Mouse (Mus musculus) stomach, embryonic 15.5 days (tissue): ENCODE results near the gene Tm9sf1. TPM values are rescaled to one million over a fixed set of nuclear protein-coding genes. Genes with fewer than 3 reads are reported as not detected.

Experiments used
- ATAC-seq: fragments of 200-750 bp; cut with Nextera tagmentation; 2 replicates; pipeline ENCODE4 v1.8.0; 2017; ENCODE audit warnings: low read depth, moderate number of reproducible peaks, moderate TSS enrichment; ENCODE audit not compliant: insufficient read depth, low FRiP score
- H3K27ac ChIP-seq: fragments of 300-500 bp; sonication (generic); 2 replicates; pipeline ENCODE4 v1.5.1; 2015; ENCODE audit warnings: mild to moderate bottlenecking, inconsistent platforms
- H3K27me3 ChIP-seq: fragments of 300-500 bp; sonication (generic); replicated peaks from 2 replicates; pipeline ENCODE4 v1.6.1; 2015; ENCODE audit warnings: inconsistent platforms
- H3K36me3 ChIP-seq: fragments of 300-500 bp; sonication (generic); 2 replicates; pipeline ENCODE4 v1.6.1; 2015; ENCODE audit warnings: inconsistent platforms
- H3K4me1 ChIP-seq: fragments of 300-500 bp; sonication (generic); 2 replicates; pipeline ENCODE4 v1.6.1; 2015; ENCODE audit warnings: inconsistent platforms
- H3K4me2 ChIP-seq: fragments of 300-500 bp; sonication (generic); 2 replicates; pipeline ENCODE4 v1.6.1; 2015; ENCODE audit warnings: mild to moderate bottlenecking, inconsistent platforms
- H3K4me3 ChIP-seq: fragments of 300-500 bp; sonication (generic); replicated peaks from 2 replicates; pipeline ENCODE4 v1.5.1; 2015; ENCODE audit warnings: inconsistent platforms
- H3K9ac ChIP-seq: fragments of 300-500 bp; sonication (generic); 2 replicates; pipeline ENCODE4 v1.6.1; 2015; ENCODE audit warnings: inconsistent platforms
- H3K9me3 ChIP-seq: fragments of 300-500 bp; sonication (generic); 2 replicates; pipeline ENCODE4 v1.6.1; 2016; ENCODE audit warnings: inconsistent platforms
- WGBS: fragments of 180-500 bp; shearing (Covaris S2); methylation state at CpG from one replicate; pipeline ENCODE4 v1.1.7; 2015; 5-methylcytosine and 5-hydroxymethylcytosine counted together
- polyA plus RNA-seq: library from polyadenylated mRNA; unstranded; fragments of >200 nt; fragmentation: Nextera tagmentation; extraction: Ambion mirVana; gene quantifications from 2 replicates; pipeline ENCODE4 v1.2.1, GENCODE M21; 2015

The Tm9sf1 gene
- polyA plus RNA-seq, 1 experiment from 2014 or later = 123 TPM

DNA sequence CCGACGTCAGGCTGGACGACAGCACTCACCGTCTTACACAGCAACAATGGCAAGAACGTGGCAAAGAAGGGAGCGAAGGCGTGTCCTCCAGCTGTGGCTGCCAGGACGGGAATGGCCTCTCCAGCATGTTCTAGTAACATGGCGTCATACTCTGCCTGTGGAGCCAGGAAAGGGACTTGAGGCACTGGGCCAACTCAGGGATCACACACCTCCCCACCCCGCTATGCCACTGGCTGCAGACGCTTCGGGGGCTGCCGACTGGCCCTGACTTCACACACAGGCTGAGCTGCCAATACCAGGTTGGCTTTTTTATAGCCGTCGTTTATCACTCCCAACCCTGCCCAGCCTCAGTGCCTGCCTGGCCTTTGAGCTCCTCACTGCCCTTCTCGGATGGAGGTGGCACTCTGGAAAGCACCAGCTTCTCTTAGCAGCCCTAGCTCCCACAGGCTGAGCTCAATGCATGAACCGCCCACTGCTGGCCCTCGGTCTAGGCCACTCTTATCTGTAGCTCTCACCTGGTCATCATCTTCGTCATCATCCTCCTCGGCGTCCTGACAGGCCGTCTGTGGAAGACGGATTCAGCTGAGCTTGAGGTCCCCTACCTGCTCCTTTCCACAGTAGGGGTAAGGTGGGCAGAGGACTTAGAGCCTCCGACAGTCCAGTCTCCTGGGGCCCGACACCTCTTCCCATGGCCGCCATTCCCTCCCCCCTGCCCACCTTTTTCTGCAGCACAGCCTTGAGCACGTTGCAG, 15.4 kb downstream of the Tm9sf1 start:
- no peak overlapping the region for H3K9ac ChIP-seq
- no peaks in the 10 kb centered on the region for H3K9me3 ChIP-seq
- no peaks in the 10 kb centered on the region for H3K4me1 ChIP-seq
- WGBS = 84% methylated on average over 27 of the region's 27 CpGs
- no peak overlapping the region for H3K27ac ChIP-seq
- H3K4me3 ChIP-seq = no peak overlapping the region
- peaks cover 71% of the 10 kb centered on the region for H3K36me3 ChIP-seq
- H3K4me2 ChIP-seq = no peak overlapping the region
- ATAC-seq = no peak
- no peaks in the 10 kb centered on the region for H3K27me3 ChIP-seq

DNA sequence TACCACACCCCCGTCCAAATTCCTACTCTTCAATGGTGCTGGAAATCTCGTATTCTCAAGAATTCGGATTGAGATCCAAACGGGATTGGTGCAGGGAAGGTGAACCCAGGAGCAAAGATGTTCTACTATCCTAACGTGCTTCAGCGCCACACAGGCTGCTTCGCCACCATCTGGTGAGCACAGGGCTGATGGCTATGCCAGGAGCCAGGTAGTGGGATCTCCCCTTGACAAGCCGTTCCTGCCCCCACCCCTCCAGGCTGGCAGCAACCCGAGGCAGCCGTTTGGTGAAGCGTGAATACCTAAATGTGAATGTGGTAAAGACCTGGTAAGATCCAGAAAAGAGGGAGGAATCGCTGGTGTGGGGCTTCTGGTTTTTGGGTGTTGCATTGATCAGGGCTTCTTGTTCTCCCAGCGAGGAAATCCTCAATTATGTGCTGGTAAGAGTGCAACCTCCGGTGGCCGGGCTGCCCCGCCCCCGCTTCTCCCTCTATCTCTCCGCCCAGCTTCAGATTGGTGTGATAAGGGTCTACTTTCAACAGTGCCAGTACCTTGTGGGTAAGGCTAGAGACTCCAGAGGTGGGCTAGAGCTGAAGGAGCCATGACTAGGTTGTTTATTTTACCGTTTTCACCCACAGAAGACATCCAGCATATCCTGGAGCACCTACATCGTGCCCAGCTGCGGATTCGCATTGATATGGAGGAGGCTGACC, 25.0 kb downstream of the Tm9sf1 start:
- Histone ChIP-seq H3K27ac (no peak overlapping the region), H3K4me3 (peak overlapping the region; percentile 26)
- no peak for ATAC-seq

DNA sequence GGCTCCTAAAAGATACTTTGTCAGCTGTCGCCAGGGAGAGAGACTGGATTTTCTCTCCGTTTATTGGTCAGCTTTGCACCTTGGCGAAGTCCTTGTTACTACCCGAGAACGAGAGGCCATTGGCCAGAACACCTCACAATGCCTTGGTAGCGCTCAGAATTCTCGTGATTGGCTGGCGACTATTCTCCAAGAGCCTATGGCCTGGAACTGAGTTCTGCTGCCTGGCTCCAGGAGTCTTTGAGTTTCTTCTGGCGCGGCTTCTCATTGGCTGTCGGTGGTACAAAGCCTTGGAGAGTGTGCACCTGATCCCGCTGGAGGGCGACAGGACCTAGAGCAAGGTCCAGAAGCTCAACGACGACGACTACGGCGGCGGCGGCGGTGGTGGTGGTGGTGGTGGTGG, 25.8 kb downstream of the Tm9sf1 start, which contains the start of gene Rec8:
Gene Rec8 (plus strand): TSS at position 216 of the 400 bp plus-strand sequence.
- no peak within 1 kb of the TSS for H3K9ac ChIP-seq
- H3K4me1 ChIP-seq = peaks cover 10% of the 10 kb centered on the region
- H3K4me3 ChIP-seq = peak within 1 kb of the TSS; percentile 26
- no peaks in the 10 kb centered on the region for H3K27me3 ChIP-seq
- 10% methylated on average over 21 of the region's 21 CpGs for WGBS
- H3K4me2 ChIP-seq = peak within 1 kb of the TSS; percentile 50
- H3K9me3 ChIP-seq = no peaks in the 10 kb centered on the region
- peak within 1 kb of the TSS; percentile 3; the same call in 1 of the 2 replicates for H3K27ac ChIP-seq
- no peaks in the 10 kb centered on the region for H3K36me3 ChIP-seq
- ATAC-seq = peak; percentile 84

More for the DNA sequence above, 25.0 kb downstream of the Tm9sf1 start:
- Histone ChIP-seq H3K27me3 (no peaks in the 10 kb centered on the region), H3K4me1 (peaks cover 10% of the 10 kb centered on the region), H3K9me3 (no peaks in the 10 kb centered on the region), H3K4me2 (peak overlapping the region; percentile 50), H3K36me3 (no peaks in the 10 kb centered on the region), H3K9ac (no peak overlapping the region)
- WGBS = 32% methylated on average over 22 of the region's 22 CpGs

DNA sequence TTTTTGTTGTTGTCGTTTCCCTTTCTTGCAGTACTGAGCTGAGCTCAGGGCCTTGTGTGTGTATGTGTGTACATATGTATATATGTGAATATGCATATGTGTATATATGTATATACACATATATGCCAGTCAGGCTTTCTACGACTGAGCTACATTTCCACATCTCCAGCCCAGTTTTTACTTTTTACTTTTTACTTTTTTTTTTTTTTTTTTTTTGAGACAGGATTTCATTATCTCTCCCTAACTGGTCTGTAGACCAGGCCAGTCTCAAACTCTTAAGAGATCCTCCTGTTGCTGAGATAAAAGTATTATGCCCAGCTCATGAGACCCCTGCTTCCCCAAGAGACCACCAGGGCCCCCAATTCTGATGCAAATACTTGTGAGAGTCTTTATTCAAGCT, 26.8 kb downstream of the Tm9sf1 start:
- ATAC-seq = no peak
- Histone ChIP-seq H3K4me3 (no peak overlapping the region), H3K4me1 (peaks cover 10% of the 10 kb centered on the region), H3K9ac (no peak overlapping the region), H3K27ac (no peak overlapping the region), H3K4me2 (no peak overlapping the region), H3K27me3 (no peaks in the 10 kb centered on the region), H3K9me3 (no peaks in the 10 kb centered on the region), H3K36me3 (no peaks in the 10 kb centered on the region)
- 83% methylated on average over 2 of the region's 2 CpGs for WGBS

DNA sequence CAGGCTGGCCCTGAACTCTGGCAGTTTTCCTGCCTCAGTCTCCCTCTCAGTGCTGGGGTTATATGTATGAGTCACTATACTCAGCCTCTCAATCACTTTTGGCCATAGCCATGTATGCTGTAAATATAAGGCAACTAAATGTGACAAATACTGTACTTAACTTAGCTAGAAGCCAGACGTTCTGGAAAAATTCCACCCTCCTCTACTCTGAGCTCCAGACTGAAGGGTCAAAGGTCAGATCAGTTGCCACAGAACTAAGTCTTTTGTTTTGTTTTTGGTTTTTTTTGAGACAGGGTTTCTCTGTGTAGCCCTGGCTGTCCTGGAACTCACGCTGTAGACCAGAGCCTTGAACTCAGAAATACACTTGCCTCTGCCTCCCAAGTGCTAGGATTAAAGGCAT, 27.7 kb downstream of the Tm9sf1 start:
- Histone ChIP-seq H3K9ac (no peak overlapping the region), H3K4me1 (peaks cover 10% of the 10 kb centered on the region), H3K4me3 (no peak overlapping the region), H3K36me3 (no peaks in the 10 kb centered on the region), H3K27ac (no peak overlapping the region), H3K9me3 (no peaks in the 10 kb centered on the region), H3K27me3 (no peaks in the 10 kb centered on the region), H3K4me2 (no peak overlapping the region)
- 43% methylated on average over 2 of the region's 2 CpGs for WGBS
- ATAC-seq = no peak

DNA sequence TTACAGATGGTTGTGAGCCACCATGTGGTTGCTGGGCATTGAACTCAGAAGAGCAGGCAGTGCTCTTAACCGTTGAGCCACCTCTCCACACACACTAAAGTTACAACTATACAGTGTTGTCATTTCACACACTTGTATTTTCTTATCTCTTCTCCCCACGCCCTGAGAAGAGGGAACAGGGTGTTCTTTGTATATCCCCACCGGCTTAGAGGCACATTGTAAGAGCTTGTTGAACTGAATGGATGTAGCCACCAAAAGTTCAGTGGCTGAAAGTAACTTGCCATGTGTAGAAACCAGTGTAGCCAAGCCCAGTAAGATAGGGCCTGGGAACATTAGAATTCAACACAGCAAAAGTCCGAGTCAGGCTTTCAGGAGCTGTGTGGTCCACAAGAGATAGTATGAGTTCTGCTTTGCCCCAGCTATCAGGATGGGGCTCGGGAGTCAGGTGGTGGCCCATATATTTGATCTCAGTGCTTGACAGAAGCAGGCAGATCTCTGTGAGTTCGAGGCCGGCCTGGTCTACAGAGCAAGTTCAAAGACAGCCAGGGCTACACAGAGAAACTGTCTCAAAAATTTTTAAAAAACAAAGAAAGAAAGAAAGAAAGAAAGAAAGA, 28.9 kb downstream of the Tm9sf1 start:
- Histone ChIP-seq H3K27ac (no peak overlapping the region), H3K9me3 (no peaks in the 10 kb centered on the region), H3K27me3 (no peaks in the 10 kb centered on the region), H3K9ac (no peak overlapping the region), H3K4me3 (no peak overlapping the region), H3K36me3 (0 out of 2 replicates have a peak, but pooled peaks cover 2% of the 10 kb centered on the region), H3K4me2 (no peak overlapping the region), H3K4me1 (peaks cover 10% of the 10 kb centered on the region)
- 68% methylated on average over 7 of the region's 7 CpGs for WGBS
- ATAC-seq = peak; percentile 51; the same call in 1 of the 2 replicates

DNA sequence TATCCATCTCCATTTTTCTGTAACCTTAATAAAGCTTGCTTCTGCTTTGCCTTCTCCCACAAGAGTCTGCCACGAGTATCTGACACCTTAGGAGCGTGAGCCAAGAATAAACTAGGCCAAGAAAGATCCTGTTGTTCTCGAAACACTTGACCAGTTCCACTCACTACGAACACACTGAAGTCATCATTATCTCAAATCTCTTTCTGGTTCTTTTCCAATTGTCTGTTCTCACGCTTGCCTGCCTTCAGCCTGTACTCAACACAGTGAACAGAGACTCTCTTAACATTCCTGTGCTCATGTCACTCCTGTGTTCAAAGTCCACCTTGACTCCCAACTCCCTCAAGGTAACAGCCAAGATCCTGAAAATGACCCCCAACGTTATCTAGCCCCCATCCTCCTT, 30.3 kb downstream of the Tm9sf1 start:
- no peak overlapping the region for H3K27ac ChIP-seq
- no peak for ATAC-seq
- no peaks in the 10 kb centered on the region for H3K27me3 ChIP-seq
- peaks cover 4% of the 10 kb centered on the region; the same call in 1 of the 2 replicates for H3K4me1 ChIP-seq
- H3K4me2 ChIP-seq = no peak overlapping the region
- no peaks in the 10 kb centered on the region for H3K9me3 ChIP-seq
- 69% methylated on average over 6 of the region's 6 CpGs for WGBS
- H3K9ac ChIP-seq = no peak overlapping the region
- no peak overlapping the region for H3K4me3 ChIP-seq
- H3K36me3 ChIP-seq = peaks cover 10% of the 10 kb centered on the region; the same call in 1 of the 2 replicates

DNA sequence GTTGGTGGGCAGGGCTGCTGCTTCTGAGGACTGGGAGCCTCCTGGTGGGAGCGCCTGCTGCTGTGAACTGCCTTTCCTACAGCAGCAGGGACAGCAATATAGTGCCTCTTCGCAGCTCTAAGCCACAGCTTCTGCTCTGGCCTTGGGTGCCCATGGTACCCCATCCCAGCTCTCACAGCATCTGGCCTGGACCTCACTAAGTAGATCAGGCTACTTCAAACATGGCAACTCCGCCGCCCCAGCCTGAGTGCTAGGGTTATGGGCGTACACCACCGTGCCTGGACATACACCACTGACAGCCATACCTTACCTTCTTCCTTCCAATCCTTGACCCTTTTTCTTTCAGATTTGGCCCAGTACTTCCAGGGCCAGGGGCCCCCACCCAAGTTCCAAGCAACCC, 35.3 kb downstream of the Tm9sf1 start:
- no peaks in the 10 kb centered on the region for H3K27me3 ChIP-seq
- peaks cover 9% of the 10 kb centered on the region for H3K4me1 ChIP-seq
- no peaks in the 10 kb centered on the region for H3K9me3 ChIP-seq
- no peak overlapping the region for H3K27ac ChIP-seq
- H3K36me3 ChIP-seq = peaks cover 27% of the 10 kb centered on the region; the same call in 1 of the 2 replicates
- H3K4me2 ChIP-seq = no peak overlapping the region
- H3K9ac ChIP-seq = no peak overlapping the region
- ATAC-seq = no peak
- 91% methylated on average over 6 of the region's 6 CpGs for WGBS
- no peak overlapping the region for H3K4me3 ChIP-seq

DNA sequence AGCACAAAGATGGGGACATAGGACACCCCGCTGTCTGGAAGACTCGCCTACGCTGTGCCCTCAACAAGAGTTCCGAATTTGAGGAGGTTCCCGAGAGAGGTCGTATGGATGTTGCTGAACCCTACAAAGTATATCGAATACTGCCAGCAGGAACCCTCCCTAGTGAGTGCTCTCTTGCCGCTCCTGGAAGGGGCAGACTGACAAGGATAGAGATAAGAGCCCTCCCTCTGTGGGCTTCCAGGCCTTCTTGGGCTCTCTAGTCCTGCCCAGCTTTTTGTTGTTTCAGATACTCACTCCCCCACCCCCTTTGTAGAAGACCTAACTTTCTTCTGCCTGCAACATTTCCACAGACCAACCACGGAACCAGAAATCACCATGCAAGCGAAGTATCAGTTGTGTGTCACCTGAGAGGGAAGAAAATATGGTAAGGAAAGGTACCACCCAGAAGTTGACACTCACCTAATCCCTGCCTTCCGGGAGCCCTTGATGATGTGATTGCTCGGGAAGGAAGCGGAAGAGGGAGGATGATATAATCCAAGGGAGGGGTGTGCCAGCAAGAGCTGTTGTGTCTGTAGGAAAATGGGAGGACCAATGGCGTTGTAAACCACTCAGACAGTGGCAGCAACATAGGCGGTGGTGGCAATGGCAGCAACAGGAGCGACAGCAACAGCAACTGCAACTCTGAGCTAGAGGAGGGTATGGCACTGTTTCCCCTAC, 37.7 kb downstream of the Tm9sf1 start:
- no peak for ATAC-seq
- Histone ChIP-seq H3K4me3 (no peak overlapping the region), H3K27me3 (no peaks in the 10 kb centered on the region), H3K9ac (no peak overlapping the region), H3K4me2 (no peak overlapping the region), H3K36me3 (peaks cover 39% of the 10 kb centered on the region), H3K4me1 (peaks cover 10% of the 10 kb centered on the region), H3K27ac (no peak overlapping the region), H3K9me3 (no peaks in the 10 kb centered on the region)
- WGBS = 91% methylated on average over 16 of the region's 16 CpGs

DNA sequence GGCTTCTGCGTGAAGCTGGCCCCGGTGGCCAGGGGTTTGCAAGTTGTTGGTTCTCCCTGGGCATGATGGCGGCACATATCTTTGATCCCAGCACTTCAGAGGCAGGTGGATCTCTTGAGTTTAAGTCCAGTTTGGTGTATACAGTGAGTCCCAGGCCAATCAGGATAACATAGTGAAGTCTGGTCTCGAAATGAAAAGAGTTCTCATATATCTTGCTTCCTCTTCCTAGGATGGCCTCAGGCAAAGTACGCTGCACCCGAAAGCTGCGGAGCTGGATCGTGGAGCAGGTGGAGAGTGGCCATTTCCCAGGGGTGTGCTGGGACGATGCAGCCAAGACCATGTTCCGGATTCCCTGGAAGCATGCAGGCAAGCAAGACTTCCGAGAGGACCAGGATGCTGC, 38.8 kb downstream of the Tm9sf1 start:
- Histone ChIP-seq H3K27ac (peak overlapping the region; percentile 85; the same call in 1 of the 2 replicates), H3K4me1 (peaks cover 10% of the 10 kb centered on the region), H3K4me2 (peak overlapping the region; percentile 59), H3K4me3 (no peak overlapping the region), H3K27me3 (no peaks in the 10 kb centered on the region), H3K9me3 (no peaks in the 10 kb centered on the region), H3K9ac (no peak overlapping the region), H3K36me3 (peaks cover 46% of the 10 kb centered on the region)
- WGBS = 90% methylated on average over 11 of the region's 11 CpGs
- no peak for ATAC-seq
